Mouse (Mus musculus) heart, postnatal 14 days (tissue): ENCODE data around the gene Atf2. TPM values are rescaled to one million over a fixed set of nuclear protein-coding genes. Genes with fewer than 3 reads are reported as not detected.

Experiments used
- DNase-seq, 2 experiments: peaks; one replicate each; pipeline ENCODE4 v3.0.0; 2021 to 2022
- intact Hi-C: fragments of 180-260 bp; cut with DNase I; formaldehyde crosslinking; loops from one replicate; pipeline ENCODE4 v1.15.1; 2025
- total RNA-seq, 2 experiments: library from RNA; stranded (reverse); gene quantifications; 2 replicates each; pipeline ENCODE4 v1.2.3; 2021

Atf2 gene
- total RNA-seq, 2 experiments from 2014 or later, result 35.3 to 39.6 TPM

DNA sequence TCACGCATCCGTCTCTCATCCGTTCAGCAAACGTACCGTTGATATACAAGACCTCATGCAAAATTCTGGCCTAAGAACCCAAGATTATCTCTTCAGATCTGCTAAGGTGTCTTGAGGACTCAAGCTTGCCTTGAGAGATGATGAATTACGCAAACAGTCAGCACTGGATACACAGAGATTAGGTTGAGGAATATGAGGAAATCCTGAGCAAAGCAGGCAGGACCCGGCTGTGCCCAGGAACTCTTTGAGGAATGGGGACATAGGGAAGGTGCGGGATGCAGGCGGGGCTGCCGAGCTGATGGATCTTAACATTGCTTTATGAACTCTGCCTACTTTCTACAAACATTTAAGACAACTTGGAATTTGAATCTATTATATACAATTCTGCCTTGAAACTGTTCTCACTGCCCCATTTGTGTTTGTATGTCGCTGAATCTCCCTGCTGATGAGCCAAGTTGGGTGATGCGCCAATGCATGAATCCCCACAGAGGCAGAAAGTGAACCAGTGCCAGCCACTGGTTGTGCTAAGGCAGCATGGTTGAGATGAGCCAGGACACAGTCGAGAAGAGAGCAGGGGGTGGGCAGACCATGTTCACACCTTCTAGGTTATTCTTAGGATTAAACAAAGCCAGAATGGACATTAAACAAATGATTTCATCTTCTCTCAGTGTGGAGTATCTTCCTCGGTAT lies 112.0 kb downstream of the Atf2 start:
- intact Hi-C loops, result no loop called here

DNA sequence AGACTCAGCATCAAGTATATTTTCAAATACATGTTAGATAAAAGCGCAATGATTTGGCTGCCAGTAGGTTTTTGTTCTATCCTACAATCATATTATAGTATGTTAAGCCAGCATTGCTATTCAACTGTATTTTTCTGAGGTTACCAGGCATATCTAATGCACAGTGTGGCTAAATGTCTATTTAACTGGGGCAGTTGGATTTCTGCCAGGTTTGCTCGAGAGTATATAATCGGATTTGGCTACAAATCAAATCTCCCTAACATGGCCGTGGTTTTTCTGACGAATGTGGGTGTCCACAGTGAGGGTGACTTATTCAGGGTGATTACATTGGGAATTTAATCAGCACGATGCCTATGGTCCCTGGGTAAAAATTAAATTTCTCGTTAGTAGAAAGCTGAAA lies 112.6 kb downstream of the Atf2 start:
- DNase-seq, result no peak
- intact Hi-C loops, result no loop called here

More for the DNA sequence above, 112.0 kb downstream of the Atf2 start:
- no peak for DNase-seq

DNA sequence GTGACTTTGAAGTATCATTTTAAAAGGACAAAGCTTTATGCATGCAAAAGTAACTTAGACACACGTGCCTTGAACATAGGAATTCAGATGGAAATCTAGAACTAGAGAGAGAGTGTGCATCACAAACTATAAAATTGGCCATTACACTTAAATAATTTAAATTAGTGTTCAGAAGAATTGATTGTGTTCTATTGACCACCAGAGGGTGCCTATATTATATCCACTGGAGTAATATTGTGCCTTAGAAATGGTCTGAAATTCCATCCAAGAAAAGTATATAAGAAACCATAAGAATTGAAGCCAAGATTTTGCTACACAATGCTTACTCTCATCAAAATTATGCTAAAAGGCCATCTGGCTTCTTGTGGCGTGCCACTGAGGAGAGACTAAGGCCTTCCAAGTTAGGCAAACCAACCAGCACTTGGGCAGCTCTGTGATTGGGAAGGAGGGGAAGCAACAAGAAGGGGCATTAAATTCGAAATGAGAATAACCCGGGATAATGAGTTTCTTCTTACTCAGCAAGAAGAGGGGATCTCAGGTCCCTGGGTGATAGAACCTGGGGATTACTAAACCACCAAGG lies 113.3 kb downstream of the Atf2 start:
- no peak for DNase-seq
- intact Hi-C loops, result no loop called here

DNA sequence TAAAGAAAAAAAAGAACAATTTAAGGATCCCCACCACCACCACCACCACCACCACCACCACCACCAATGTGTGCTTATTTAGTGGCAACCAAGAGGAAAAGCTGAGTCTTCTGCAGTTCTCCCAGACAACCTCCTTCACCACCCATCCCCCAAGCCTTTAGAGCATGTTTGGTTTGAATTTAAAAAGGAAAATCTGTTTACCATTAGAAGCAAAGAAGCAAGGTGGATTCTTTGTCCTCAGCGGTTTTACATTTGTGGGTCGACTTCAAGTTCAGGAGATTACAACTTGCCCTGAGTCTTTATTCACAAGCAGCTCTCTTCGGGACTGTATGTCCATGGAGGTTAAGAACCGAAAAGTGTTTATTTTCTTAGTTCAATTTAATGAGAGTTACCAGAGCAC lies 115.5 kb downstream of the Atf2 start:
- intact Hi-C loops, result no loop called here

DNA sequence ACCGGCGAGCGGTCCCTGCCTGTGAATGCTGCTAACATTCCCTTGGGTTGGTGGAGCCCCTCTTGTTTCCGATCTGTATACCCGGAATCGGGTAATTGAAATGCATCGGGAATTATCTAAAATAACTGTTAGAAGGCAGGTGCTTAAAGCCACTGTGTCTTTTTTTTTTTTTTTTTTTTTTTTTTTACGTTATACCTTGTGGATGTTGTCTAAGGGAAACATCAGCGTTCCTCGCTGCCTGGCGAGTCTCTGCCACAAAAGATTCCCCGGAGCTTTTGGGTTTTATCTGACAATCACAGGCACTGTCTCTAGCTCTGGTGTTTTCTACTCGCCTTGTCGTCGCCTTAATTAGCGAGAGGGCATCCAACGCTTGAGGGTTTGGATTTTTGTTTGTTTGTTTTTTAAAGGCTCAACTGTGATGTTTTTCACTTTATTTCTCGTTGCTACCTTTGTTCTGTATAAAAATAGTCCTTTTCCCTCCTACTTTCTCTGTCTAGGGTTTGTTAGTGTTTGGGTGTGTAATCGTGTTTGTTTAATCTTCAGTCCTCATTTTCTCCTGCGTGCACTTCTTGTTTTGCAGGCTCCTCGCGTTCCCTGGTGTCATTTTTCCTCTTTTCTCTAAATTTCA lies 116.6 kb downstream of the Atf2 start:
- intact Hi-C loops, result no loop called here
- peak in 1 of 2 experiments; percentile 9 for DNase-seq

More for the DNA sequence above, 115.5 kb downstream of the Atf2 start:
- no peak for DNase-seq

DNA sequence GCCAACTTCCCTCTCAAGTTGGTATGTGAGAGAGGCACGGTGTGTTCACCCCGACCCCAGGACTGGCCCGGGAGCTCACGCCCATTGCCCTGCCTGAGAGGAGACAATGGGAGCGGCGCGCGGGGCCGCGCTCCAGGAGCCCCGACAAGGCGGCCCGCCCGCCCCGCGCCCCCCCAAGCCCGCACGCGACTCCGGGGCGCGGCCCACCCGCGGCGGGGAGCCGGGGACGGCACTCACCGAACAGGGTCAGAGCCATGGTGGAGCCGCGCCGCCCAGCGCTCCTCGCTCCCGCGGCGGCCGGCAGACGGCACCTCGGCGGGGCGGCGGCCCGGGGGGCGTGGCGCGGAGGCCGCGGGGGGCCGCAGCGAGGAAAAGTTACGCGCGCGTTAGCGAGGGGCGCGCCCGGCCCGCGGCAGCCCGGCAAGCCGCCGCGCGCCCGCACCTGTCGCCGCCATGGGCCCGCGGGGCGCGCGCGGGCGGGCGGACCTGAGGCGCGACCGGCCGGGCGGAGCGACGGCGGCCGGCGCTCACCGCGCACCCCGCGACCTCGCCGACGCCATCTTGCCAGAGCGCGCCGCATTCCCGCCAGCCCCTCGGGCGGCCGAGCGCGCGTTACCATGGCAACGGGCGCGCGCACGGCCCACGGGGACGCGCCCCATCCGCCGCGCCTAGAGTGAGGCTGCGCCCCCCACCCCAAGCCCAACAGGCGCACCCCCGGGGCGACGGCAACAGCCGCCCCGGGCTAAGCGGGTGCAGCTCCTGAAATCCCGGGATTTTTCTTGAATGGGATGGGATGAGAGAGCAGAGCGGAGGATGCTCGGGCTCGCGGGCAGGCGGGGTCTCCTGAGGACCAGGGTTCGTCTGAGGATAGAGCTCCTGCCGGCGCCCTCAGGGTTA lies 117.4 kb downstream of the Atf2 start, which contains the start of gene Chn1:
TSS of gene Chn1 (minus strand) at position 561 of the 897 bp plus-strand sequence.
- peak; percentile 82 to 84 for DNase-seq
- intact Hi-C loops, result no loop called here

DNA sequence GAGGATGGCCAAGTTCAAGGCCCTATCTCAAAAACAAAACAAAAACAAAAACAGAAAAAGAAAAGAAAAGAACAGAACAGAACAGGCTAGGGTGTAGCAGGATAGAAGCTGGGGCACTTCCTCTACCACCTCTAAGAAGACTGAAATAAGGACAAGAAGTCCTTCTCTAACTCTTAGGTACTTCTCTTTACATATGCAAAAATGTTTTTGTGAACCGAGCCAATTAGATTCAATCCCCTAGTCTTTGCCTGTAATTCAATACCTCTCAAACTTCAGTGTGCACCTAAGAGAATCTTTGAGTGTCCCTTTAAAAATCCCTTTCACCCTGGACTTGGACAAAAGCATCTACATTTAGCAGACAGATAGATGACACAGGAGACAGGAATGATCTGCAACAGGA lies 119.5 kb downstream of the Atf2 start:
- DNase-seq, result no peak
- intact Hi-C loops, result no loop called here

DNA sequence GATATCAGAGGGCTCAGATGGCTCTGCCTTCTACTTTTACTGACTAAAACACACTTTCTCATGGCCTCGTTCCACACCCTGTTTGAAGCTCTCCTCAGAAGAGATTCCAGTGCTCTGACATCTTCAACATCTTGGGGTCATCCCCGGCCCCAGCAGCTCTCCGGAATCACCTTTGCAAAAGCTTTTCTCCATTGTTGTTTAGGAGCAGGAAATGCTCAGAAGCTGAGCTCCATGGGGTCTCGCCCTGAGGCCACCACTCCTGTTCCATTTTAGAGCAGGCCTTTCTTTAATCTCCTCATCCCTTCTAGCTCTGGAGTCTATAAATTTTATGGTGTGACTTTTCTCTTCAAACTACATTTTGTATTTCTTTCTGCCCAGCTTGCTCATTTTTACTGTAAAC lies 123.8 kb downstream of the Atf2 start:
- DNase-seq, result no peak
- intact Hi-C loops, result no loop called here

Other genes with a start within 250 kb of the Atf2 start
- gene Chn1, start 117.3 kb downstream of the Atf2 start, total RNA-seq, result 10 to 100 TPM; 45.6 to 53.6 TPM
- 1,000 to 10,000 TPM; 3,634 to 3,681 TPM for gene Atp5g3, start 18.7 kb upstream of the Atf2 start, total RNA-seq